In the genomic region with DNA sequence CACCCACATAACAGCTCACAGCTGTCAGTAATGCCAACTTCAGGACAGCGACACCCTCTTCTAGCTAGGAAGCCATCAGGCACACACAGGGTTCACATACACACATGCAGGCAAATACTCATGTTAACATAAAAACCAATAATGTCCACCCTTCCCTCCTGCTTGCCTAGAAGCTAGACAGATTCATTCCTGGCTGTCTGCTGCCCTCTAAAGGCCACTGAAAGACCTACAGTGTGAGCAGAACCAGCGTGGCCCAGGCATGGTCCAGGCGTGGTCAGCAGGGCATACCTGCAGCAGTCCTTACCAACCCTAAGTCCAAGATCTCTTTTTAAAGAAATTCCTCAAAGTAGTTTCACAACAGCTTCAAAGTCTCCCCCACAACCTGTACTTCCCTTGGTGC, we compare ENCODE assay signal across 8 mouse cellular contexts. TPM values are rescaled to one million over a fixed set of nuclear protein-coding genes. Genes with fewer than 3 reads are reported as not detected.
DNase-seq lines count a peak whose midpoint lies in the region; ATAC-seq and TF ChIP-seq lines count a peak whose summit lies in the region.

No protein-coding gene starts in this region.

- TF ChIP-seq CTCF in liver, embryonic 14.5 days (IDR thresholded peaks at IDR 0.05; ENCODE audit: low read depth), result peak; percentile 81

- H3K27me3 ChIP-seq in intestine, embryonic 16.5 days (replicated peaks; ENCODE audit: control insufficient read depth, insufficient read depth, low read length), result no peaks in the 10 kb centered on the region
- no peaks in the 10 kb centered on the region for H3K27me3 ChIP-seq in liver, embryonic 14.5 days (ENCODE audit: control insufficient read depth, insufficient read depth, low read length)
- H3K27me3 ChIP-seq in neural tube, embryonic 15.5 days (replicated peaks), result no peaks in the 10 kb centered on the region

- H3K4me1 ChIP-seq in intestine, embryonic 16.5 days (ENCODE audit: control insufficient read depth, insufficient read depth, low read length), result no peaks in the 10 kb centered on the region
- no peaks in the 10 kb centered on the region for H3K4me1 ChIP-seq in liver, embryonic 14.5 days (replicated peaks; ENCODE audit: control insufficient read depth in 2 of 2, insufficient read depth in 2 of 2, low read length in 1 of 2)
- H3K4me1 ChIP-seq in neural tube, embryonic 15.5 days, result peaks cover 20% of the 10 kb centered on the region

- H3K36me3 ChIP-seq in intestine, embryonic 16.5 days (ENCODE audit: control insufficient read depth, insufficient read depth, low read length), result peaks cover 21% of the 10 kb centered on the region; the same call in 1 of the 2 replicates
- peaks cover 46% of the 10 kb centered on the region for H3K36me3 ChIP-seq in liver, embryonic 14.5 days (replicated peaks; ENCODE audit: control insufficient read depth, insufficient read depth, low read depth)
- peaks cover 40% of the 10 kb centered on the region for H3K36me3 ChIP-seq in neural tube, embryonic 15.5 days

- H3K27ac ChIP-seq in intestine, embryonic 16.5 days (ENCODE audit: low read length), result no peak overlapping the region
- H3K27ac ChIP-seq in liver, embryonic 14.5 days, result no peak overlapping the region
- no peak overlapping the region for H3K27ac ChIP-seq in neural tube, embryonic 15.5 days (replicated peaks)

- WGBS in intestine, embryonic 16.5 days, result 43% methylated on average over 3 of the region's 3 CpGs
- WGBS in liver, embryonic 14.5 days (ENCODE audit: insufficient replicate concordance), result 51% methylated on average over 3 of the region's 3 CpGs
- WGBS in neural tube, embryonic 15.5 days, result 47% methylated on average over 3 of the region's 3 CpGs

- H3K9ac ChIP-seq in intestine, embryonic 16.5 days (ENCODE audit: low read depth, low read length), result no peak overlapping the region
- H3K9ac ChIP-seq in liver, embryonic 14.5 days (replicated peaks), result no peak overlapping the region
- no peak overlapping the region for H3K9ac ChIP-seq in neural tube, embryonic 15.5 days (replicated peaks)

- no peak overlapping the region for H3K4me2 ChIP-seq in intestine, embryonic 16.5 days (ENCODE audit: low read depth, low read length)
- H3K4me2 ChIP-seq in liver, embryonic 14.5 days (ENCODE audit: low read depth), result no peak overlapping the region
- H3K4me2 ChIP-seq in neural tube, embryonic 15.5 days, result no peak overlapping the region

- TF ChIP-seq EP300 in liver, embryonic 14.5 days (IDR thresholded peaks at IDR 0.05; ENCODE audit: low read depth), result no peak

- peak; percentile 67; the same call in 1 of the 2 replicates for ATAC-seq in erythroblast, adult 5-6 weeks (replicated peaks; ENCODE audit: low FRiP score, poor library complexity, severe bottlenecking)
- peak; percentile 23; the same call in 1 of the 2 replicates for ATAC-seq in intestine, embryonic 16.5 days
- ATAC-seq in liver, embryonic 14.5 days (ENCODE audit: insufficient read depth), result no peak
- ATAC-seq in neural tube, embryonic 15.5 days (ENCODE audit: low FRiP score), result peak; percentile 77

- DNase-seq in adrenal gland, adult (ENCODE audit: inconsistent age in 2 of 2, low spot score in 1 of 2), result peak; percentile 28 to 79
- DNase-seq in adrenal gland, adult 8-10 months, result no peak
- peak; percentile 28 for DNase-seq in urinary bladder, postnatal 25 days (ENCODE audit: low spot score)
- no peak for DNase-seq in urinary bladder, postnatal 4 days (ENCODE audit: low spot score in 2 of 2)
- no peak for DNase-seq in liver, embryonic 14.5 days (ENCODE audit: low read depth in 3 of 3, low spot score in 3 of 3)

- H3K9me3 ChIP-seq in intestine, embryonic 16.5 days (ENCODE audit: control insufficient read depth, low read length), result no peaks in the 10 kb centered on the region
- H3K9me3 ChIP-seq in liver, embryonic 14.5 days (ENCODE audit: control insufficient read depth, low read length), result no peaks in the 10 kb centered on the region
- H3K9me3 ChIP-seq in neural tube, embryonic 15.5 days (replicated peaks), result no peaks in the 10 kb centered on the region

- no peak overlapping the region for H3K4me3 ChIP-seq in intestine, embryonic 16.5 days (ENCODE audit: low read length)
- no peak overlapping the region for H3K4me3 ChIP-seq in liver, embryonic 14.5 days (ENCODE audit: insufficient read depth in 1 of 2, low read depth in 2 of 2, low read length in 2 of 2)
- H3K4me3 ChIP-seq in neural tube, embryonic 15.5 days (replicated peaks), result no peak overlapping the region

RNA-seq across cellular contexts. Expression of a gene that starts 43.0 kb away (rescaled TPM):
- total RNA-seq in adrenal gland, adult 8-10 months (2022), result 10 to 100 TPM; 32.3 to 51.7 (median 38.7) TPM
- 21.9 and 25.3 TPM in 2 replicates for total RNA-seq in erythroblast, adult 5-6 weeks (2015; ENCODE audit: low replicate concordance)
- 24.0 and 27.0 TPM in 2 replicates for total RNA-seq in erythroblast, adult 5-6 weeks (2017; ENCODE audit: low replicate concordance)
- 34.4 and 37.6 TPM in 2 replicates for polyA plus RNA-seq in intestine, embryonic 16.5 days (2015; fragmentation: Nextera tagmentation; extraction: Ambion mirVana)
- polyA plus RNA-seq in liver, embryonic 14.5 days (2012; rRNA removed), result 39.4 and 39.8 TPM in 2 replicates
- polyA plus RNA-seq in liver, embryonic 14.5 days (2014; fragmentation: Nextera tagmentation; extraction: Ambion mirVana), result 26.1 and 31.2 TPM in 2 replicates
- 34.7 and 35.0 TPM in 2 replicates for polyA plus RNA-seq in neural tube, embryonic 15.5 days (2015; fragmentation: Nextera tagmentation; extraction: Ambion mirVana)

RNA-seq across cellular contexts. Expression of a gene that starts 56.2 kb away (rescaled TPM):
- total RNA-seq in adrenal gland, adult 8-10 months (2022), result not detected
- total RNA-seq in erythroblast, adult 5-6 weeks (2015; ENCODE audit: low replicate concordance), result not detected in 2 replicates
- not detected in 2 replicates for total RNA-seq in erythroblast, adult 5-6 weeks (2017; ENCODE audit: low replicate concordance)
- polyA plus RNA-seq in intestine, embryonic 16.5 days (2015; fragmentation: Nextera tagmentation; extraction: Ambion mirVana), result not detected in 2 replicates
- not detected in 2 replicates for polyA plus RNA-seq in liver, embryonic 14.5 days (2012; rRNA removed)
- not detected in 2 replicates for polyA plus RNA-seq in liver, embryonic 14.5 days (2014; fragmentation: Nextera tagmentation; extraction: Ambion mirVana)
- not detected in 2 replicates for polyA plus RNA-seq in neural tube, embryonic 15.5 days (2015; fragmentation: Nextera tagmentation; extraction: Ambion mirVana)

Comparison
In these comparisons a context has a peak if more than half of its experiments do, and no peak if none do; other contexts are left out.
1. DNase-seq: peak in adrenal gland, adult (2 of 2) and urinary bladder, postnatal 25 days (single experiment); none in adrenal gland, adult 8-10 months (single experiment), urinary bladder, postnatal 4 days (0 of 2) and liver, embryonic 14.5 days (0 of 3).